Mouse (Mus musculus): ENCODE results near the gene Klre1. TPM values are rescaled to one million over a fixed set of nuclear protein-coding genes. Genes with fewer than 3 reads are reported as not detected.

The Klre1 gene
- polyA plus RNA-seq, 1 experiment from 2014 or later = not detected

DNA sequence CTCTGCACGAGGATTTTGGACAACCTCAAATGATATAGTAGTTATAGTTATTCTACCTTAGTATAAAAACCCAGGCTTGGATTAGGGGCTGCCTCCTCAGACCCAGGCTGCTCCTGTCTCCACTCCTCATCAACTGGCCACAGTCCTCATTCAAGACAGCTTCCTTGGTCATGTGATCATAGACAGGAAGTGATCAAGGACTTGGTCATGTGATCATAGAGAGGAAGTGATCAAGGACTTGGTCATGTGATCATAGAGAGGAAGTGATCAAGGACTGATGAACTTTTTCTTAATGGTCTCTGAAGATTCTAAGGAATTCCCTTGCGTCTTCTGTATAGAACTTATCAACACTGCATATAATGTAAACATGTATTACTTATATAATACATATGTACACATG lies 30.4 kb upstream of the Klre1 start:
- Histone ChIP-seq H3K4me2 (no peak overlapping the region), H3K9ac (no peak overlapping the region), H3K27ac (no peak overlapping the region), H3K9me3 (no peaks in the 10 kb centered on the region), H3K36me3 (replicated peaks) (no peaks in the 10 kb centered on the region), H3K4me1 (no peaks in the 10 kb centered on the region), H3K27me3 (replicated peaks) (no peaks in the 10 kb centered on the region), H3K4me3 (no peak overlapping the region)
- no peak for ATAC-seq (replicated peaks)
- WGBS = 85% methylated on average over 2 of the region's 2 CpGs

DNA sequence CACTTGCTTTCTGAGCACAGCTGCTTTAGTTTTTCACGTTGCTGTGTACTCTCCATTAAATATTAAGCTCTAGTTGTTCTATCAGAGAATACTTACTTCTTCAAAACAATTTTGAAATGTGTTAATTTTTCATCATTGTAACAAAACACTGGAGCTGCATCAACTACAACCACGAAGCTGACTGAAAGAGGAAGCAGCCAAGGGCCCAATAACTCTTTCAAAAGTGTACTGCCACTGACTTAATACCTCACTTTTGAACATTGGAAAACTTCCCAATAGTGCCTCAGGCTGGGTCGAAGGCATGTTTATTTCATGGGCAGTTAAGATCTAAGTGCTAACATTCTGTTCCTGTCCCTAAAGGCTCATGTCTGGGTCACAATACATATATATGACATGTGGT lies 29.7 kb upstream of the Klre1 start:
- Histone ChIP-seq H3K4me1 (no peaks in the 10 kb centered on the region), H3K4me2 (no peak overlapping the region), H3K9ac (no peak overlapping the region), H3K27me3 (replicated peaks) (no peaks in the 10 kb centered on the region), H3K4me3 (no peak overlapping the region), H3K27ac (no peak overlapping the region), H3K36me3 (replicated peaks) (no peaks in the 10 kb centered on the region), H3K9me3 (no peaks in the 10 kb centered on the region)
- ATAC-seq (replicated peaks) = no peak
- WGBS = 79% methylated on average over 3 of the region's 3 CpGs

- no peak overlapping the region for H3K4me2 ChIP-seq
- no peak overlapping the region for H3K27ac ChIP-seq
- peaks cover 3% of the 10 kb centered on the region; the same call in 1 of the 2 replicates for H3K4me1 ChIP-seq
- no peak overlapping the region for H3K9ac ChIP-seq
- no peaks in the 10 kb centered on the region for H3K36me3 ChIP-seq (replicated peaks)
- H3K27me3 ChIP-seq (replicated peaks) = no peaks in the 10 kb centered on the region
- H3K4me3 ChIP-seq = no peak overlapping the region
- no peaks in the 10 kb centered on the region for H3K9me3 ChIP-seq
- ATAC-seq (replicated peaks) = peak; percentile 64
These were observed 20.2 kb upstream of the Klre1 start for GRCm38 (mm10) chr6:129557298-129558023.

DNA sequence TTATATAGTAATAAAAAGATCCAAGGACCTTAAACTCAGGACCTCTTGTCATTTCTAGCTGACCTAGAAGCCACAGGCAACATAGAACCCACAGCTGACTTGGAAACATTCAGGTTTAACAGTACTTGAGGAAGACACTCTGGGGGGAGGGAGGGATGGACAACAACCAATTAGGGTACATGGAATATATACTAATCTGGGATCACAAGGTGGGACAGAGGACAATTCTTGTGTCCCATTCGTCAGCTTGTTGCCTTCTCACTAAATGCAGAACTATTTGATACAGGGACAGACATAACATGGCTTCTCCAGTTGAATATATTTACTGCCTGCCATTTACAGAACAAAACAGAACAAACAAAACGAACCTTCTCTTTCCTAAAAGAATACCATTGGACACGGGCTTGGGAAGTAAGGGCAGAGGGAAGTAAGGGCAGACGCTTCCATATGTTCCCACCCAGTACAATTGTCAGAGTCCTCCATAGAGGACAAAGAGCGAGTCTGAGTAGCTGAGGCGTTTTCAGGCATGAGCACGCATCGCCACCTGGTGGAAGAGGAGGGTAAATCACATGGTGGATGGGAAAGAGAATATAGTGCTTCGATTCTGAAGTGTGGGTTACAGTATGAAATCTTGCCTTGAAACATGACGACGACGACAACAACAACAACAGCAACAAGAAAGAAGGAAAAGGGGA lies 18.6 kb upstream of the Klre1 start:
- no peaks in the 10 kb centered on the region for H3K27me3 ChIP-seq (replicated peaks)
- H3K4me2 ChIP-seq = no peak overlapping the region
- no peaks in the 10 kb centered on the region for H3K9me3 ChIP-seq
- 18% methylated on average over 12 of the region's 12 CpGs for WGBS
- no peak overlapping the region for H3K4me3 ChIP-seq
- H3K9ac ChIP-seq = no peak overlapping the region
- H3K27ac ChIP-seq = no peak overlapping the region
- peaks cover 3% of the 10 kb centered on the region; the same call in 1 of the 2 replicates for H3K4me1 ChIP-seq
- peak; percentile 91 for ATAC-seq (replicated peaks)
- H3K36me3 ChIP-seq (replicated peaks) = no peaks in the 10 kb centered on the region

DNA sequence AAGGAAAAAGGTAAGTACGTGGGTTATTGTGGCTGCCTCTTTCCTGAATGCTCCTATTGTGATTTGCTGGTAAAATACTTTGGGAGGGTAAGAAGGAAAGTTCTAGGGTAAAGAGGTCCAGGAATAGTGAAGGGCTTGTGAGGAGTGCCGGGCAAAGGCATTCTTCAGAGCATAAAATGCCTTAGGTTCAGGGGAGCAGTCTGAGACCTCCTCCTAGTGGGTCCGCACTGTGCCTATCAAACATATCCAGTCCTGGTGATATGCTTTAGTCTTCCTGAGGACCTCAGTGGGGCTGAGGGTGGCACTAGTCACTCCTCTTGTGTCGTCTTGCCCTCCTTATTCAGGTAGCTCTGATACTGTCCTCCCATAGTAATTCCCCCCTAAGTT lies 18.1 kb upstream of the Klre1 start:
- Histone ChIP-seq H3K4me1 (peaks cover 3% of the 10 kb centered on the region; the same call in 1 of the 2 replicates), H3K27ac (no peak overlapping the region), H3K27me3 (replicated peaks) (no peaks in the 10 kb centered on the region), H3K9me3 (no peaks in the 10 kb centered on the region), H3K36me3 (replicated peaks) (no peaks in the 10 kb centered on the region), H3K4me2 (no peak overlapping the region), H3K4me3 (no peak overlapping the region), H3K9ac (no peak overlapping the region)
- peak; percentile 34 for ATAC-seq (replicated peaks)
- WGBS = 65% methylated on average over 4 of the region's 4 CpGs

DNA sequence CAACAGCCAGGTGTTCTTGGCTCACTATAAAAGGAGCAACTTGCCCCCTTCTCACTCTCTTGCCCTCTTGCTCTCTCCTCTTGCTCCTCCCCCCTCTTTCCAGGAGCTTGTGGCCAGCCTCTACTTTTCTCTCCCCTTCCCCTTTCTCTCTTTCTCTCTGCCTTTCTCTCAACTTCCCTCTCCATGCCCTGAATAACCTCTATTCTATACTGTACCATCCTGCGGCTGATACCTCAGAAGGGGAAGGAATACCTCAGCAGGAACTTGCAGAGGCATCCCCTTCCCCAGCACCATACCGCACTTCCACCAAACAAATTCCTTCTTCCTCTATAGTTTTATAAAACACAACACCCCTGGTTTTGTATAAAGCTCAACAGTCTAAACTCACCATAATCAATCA lies 12.4 kb upstream of the Klre1 start:
- WGBS = 76% methylated on average over 2 of the region's 2 CpGs
- ATAC-seq (replicated peaks) = no peak
- H3K9me3 ChIP-seq = no peaks in the 10 kb centered on the region

GRCm38 (mm10) chr6:129575315-129575714 lies 2.4 kb upstream of the Klre1 start:
- H3K9me3 ChIP-seq = no peaks in the 10 kb centered on the region
- no peaks in the 10 kb centered on the region for H3K4me1 ChIP-seq
- no peaks in the 10 kb centered on the region for H3K27me3 ChIP-seq (replicated peaks)
- H3K4me2 ChIP-seq = no peak overlapping the region
- no peak overlapping the region for H3K9ac ChIP-seq
- ATAC-seq (replicated peaks) = no peak
- H3K36me3 ChIP-seq (replicated peaks) = no peaks in the 10 kb centered on the region
- no peak overlapping the region for H3K27ac ChIP-seq
- H3K4me3 ChIP-seq = no peak overlapping the region
- WGBS = 53% methylated on average over 2 of the region's 2 CpGs

More for the DNA sequence above, 12.4 kb upstream of the Klre1 start:
- Histone ChIP-seq H3K4me2 (no peak overlapping the region), H3K4me3 (no peak overlapping the region), H3K4me1 (no peaks in the 10 kb centered on the region), H3K9ac (no peak overlapping the region), H3K27ac (no peak overlapping the region), H3K36me3 (replicated peaks) (no peaks in the 10 kb centered on the region), H3K27me3 (replicated peaks) (no peaks in the 10 kb centered on the region)

GRCm38 (mm10) chr6:129581274-129581673 lies 3.6 kb downstream of the Klre1 start:
- Histone ChIP-seq H3K9me3 (no peaks in the 10 kb centered on the region), H3K27me3 (replicated peaks) (no peaks in the 10 kb centered on the region), H3K27ac (no peak overlapping the region), H3K4me1 (no peaks in the 10 kb centered on the region), H3K9ac (no peak overlapping the region), H3K4me3 (no peak overlapping the region), H3K4me2 (no peak overlapping the region), H3K36me3 (replicated peaks) (no peaks in the 10 kb centered on the region)
- WGBS = 62% methylated on average over 4 of the region's 4 CpGs
- no peak for ATAC-seq (replicated peaks)

DNA sequence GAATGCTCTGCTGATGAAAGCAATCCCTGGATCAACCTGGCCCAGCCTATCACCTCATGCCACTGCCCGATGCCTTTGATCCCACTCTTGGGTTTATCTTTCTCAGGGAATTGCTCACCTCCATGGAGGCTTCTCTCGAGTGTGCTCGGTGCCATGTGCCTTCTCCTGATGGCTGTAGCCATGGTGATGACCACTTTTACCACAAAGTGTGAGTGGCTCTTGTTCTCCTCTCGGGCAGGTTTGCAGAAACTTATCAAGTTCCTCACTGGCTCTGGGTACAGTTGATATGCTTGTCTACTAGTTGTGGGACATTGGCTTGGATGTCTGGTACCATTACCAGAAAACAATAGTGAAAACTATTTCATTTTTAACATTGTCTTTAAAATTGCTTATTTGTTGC lies 4.2 kb downstream of the Klre1 start:
- WGBS = 88% methylated on average over 4 of the region's 4 CpGs
- Histone ChIP-seq H3K4me3 (no peak overlapping the region), H3K9ac (no peak overlapping the region), H3K9me3 (no peaks in the 10 kb centered on the region), H3K4me1 (no peaks in the 10 kb centered on the region), H3K36me3 (replicated peaks) (no peaks in the 10 kb centered on the region), H3K4me2 (no peak overlapping the region), H3K27ac (no peak overlapping the region), H3K27me3 (replicated peaks) (no peaks in the 10 kb centered on the region)
- ATAC-seq (replicated peaks) = no peak

DNA sequence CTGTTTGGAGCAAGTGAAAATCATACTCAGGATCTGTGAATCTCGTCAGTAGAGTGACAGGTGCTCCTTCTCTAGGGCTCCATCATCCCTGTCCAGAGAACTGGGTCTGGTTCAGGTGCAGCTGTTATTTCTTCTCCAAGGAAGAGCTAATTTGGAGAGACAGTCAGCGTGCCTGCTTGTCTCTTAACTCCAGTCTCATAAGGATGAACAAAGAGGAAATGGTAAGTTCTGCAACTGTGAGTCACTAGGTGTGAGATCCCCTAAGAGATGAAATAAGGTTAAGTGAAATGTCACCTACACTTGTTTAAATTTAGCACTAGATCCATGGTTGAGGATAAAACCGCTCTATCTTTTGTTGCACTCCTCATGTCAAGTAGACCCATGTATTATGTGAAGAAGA lies 5.3 kb downstream of the Klre1 start:
- Histone ChIP-seq H3K9me3 (no peaks in the 10 kb centered on the region), H3K4me1 (no peaks in the 10 kb centered on the region), H3K27ac (no peak overlapping the region), H3K4me2 (no peak overlapping the region), H3K9ac (no peak overlapping the region), H3K4me3 (no peak overlapping the region), H3K27me3 (replicated peaks) (no peaks in the 10 kb centered on the region), H3K36me3 (replicated peaks) (no peaks in the 10 kb centered on the region)
- 77% methylated on average over 3 of the region's 3 CpGs for WGBS
- no peak for ATAC-seq (replicated peaks)

DNA sequence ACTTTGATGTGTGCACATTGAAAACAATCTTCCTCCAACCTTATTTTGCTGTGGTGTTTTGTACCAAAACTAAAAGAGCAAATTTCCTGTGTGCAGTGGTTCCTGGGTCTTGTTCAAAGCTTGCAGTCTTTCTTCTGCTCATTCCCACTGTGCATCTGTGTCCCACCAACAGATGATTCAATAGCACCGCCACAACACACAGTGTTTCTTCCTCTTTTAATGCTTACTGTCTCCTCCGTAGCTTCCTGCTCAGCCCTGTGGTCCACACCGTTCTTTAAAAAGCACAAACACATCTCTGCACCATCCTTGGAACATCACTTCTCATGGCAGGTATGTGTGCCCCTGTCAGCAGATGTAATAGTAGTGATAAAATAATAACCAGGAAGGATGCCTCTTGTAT lies 13.8 kb downstream of the Klre1 start, which contains the start of gene Klrd1:
Klrd1 (plus strand) TSS at position 275 of the 400 bp plus-strand sequence.
- no peak within 1 kb of the TSS for H3K4me2 ChIP-seq
- H3K9ac ChIP-seq = no peak within 1 kb of the TSS
- no peaks in the 10 kb centered on the region for H3K4me1 ChIP-seq
- H3K36me3 ChIP-seq (replicated peaks) = no peaks in the 10 kb centered on the region
- WGBS = 80% methylated on average over 3 of the region's 3 CpGs
- no peak within 1 kb of the TSS for H3K4me3 ChIP-seq
- no peaks in the 10 kb centered on the region for H3K9me3 ChIP-seq
- no peaks in the 10 kb centered on the region for H3K27me3 ChIP-seq (replicated peaks)
- H3K27ac ChIP-seq = no peak within 1 kb of the TSS
- ATAC-seq (replicated peaks) = no peak

DNA sequence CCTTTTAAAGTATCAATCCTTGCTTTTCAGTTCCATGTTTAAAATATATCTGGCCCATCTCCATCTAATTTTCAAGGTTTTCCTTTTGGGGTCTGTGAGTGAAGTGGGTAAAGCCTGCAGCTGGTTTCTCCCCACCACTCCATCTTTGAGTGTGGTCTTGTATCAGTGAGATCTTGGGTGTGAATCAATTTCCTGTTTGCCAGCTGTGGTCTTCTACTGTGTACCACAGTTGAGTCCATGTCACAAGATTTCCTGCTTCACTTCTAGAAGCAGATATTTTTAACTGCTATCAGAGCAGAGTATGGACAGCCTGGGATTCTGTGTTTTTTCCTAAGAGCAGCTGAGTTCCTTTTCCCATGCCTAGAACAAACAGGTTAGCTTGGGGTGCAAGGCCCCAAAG lies 30.7 kb downstream of the Klre1 start:
- Histone ChIP-seq H3K4me2 (no peak overlapping the region), H3K9ac (no peak overlapping the region), H3K4me3 (no peak overlapping the region), H3K4me1 (no peaks in the 10 kb centered on the region), H3K27me3 (replicated peaks) (no peaks in the 10 kb centered on the region), H3K36me3 (replicated peaks) (no peaks in the 10 kb centered on the region), H3K9me3 (no peaks in the 10 kb centered on the region), H3K27ac (no peak overlapping the region)
- ATAC-seq (replicated peaks) = no peak

DNA sequence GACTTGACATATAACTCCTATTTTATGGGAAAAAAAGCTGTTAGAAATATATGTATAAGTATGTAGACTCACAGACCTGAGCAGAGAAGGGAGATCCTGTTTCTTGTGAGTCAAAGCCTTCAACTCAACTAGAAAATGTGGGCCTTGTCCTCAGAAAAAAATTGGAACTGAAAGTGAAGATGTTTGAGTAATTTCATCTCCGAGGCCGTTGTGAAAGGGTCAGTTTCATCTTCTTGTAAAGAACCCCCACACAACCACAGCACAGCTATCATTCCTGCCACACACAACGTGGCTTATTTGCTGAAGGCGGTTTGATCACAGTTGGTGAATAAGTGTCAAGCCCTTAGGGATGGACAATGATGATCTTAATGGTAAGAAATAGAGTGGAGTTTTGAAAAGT lies 46.0 kb downstream of the Klre1 start, which contains the start of gene Klrk1:
Klrk1 (minus strand) TSS at position 130 of the 400 bp plus-strand sequence.
- H3K27ac ChIP-seq = no peak within 1 kb of the TSS
- ATAC-seq (replicated peaks) = no peak
- H3K27me3 ChIP-seq (replicated peaks) = no peaks in the 10 kb centered on the region
- no peak within 1 kb of the TSS for H3K9ac ChIP-seq
- no peaks in the 10 kb centered on the region for H3K36me3 ChIP-seq (replicated peaks)
- H3K9me3 ChIP-seq = no peaks in the 10 kb centered on the region
- WGBS = 83% methylated on average over 4 of the region's 4 CpGs
- no peak within 1 kb of the TSS for H3K4me2 ChIP-seq
- H3K4me3 ChIP-seq = no peak within 1 kb of the TSS
- H3K4me1 ChIP-seq = no peaks in the 10 kb centered on the region
